Mouse (Mus musculus): ENCODE results near the gene Cstf1.

Cstf1 gene

GRCm38 (mm10) chr2:172412454-172412853 is 42.0 kb downstream of the Cstf1 start:
- H3K4me3 ChIP-seq (replicated peaks; ENCODE audit: low read length): no peak overlapping the region
- H3K4me1 ChIP-seq (replicated peaks; ENCODE audit: low read depth, low read length): peaks cover 38% of the 10 kb centered on the region
- no peak for TF ChIP-seq POU5F1 (IDR thresholded peaks at IDR 0.05; ENCODE audit: borderline replicate concordance, low read length)
- no peak for TF ChIP-seq NANOG (IDR thresholded peaks at IDR 0.05; ENCODE audit: borderline replicate concordance, low read length)
- TF ChIP-seq CTCF (conservative IDR thresholded peaks at IDR 0.05; ENCODE audit: low read length): no peak
- peaks cover 10% of the 10 kb centered on the region; the same call in 1 of the 2 replicates for H3K36me3 ChIP-seq (ENCODE audit: insufficient read depth, low read length)
- H3K27me3 ChIP-seq (ENCODE audit: insufficient read depth, low read length): no peaks in the 10 kb centered on the region
- no peaks in the 10 kb centered on the region for H3K9me3 ChIP-seq (ENCODE audit: low read length)

- Histone ChIP-seq H3K4me3 (replicated peaks; ENCODE audit: low read length) (no peak overlapping the region), H3K27me3 (ENCODE audit: insufficient read depth, low read length) (no peaks in the 10 kb centered on the region), H3K9me3 (ENCODE audit: low read length) (no peaks in the 10 kb centered on the region), H3K4me1 (replicated peaks; ENCODE audit: low read depth, low read length) (peaks cover 38% of the 10 kb centered on the region), H3K36me3 (ENCODE audit: insufficient read depth, low read length) (peaks cover 10% of the 10 kb centered on the region; the same call in 1 of the 2 replicates)
- TF ChIP-seq CTCF (conservative IDR thresholded peaks at IDR 0.05; ENCODE audit: low read length): no peak
- no peak for TF ChIP-seq POU5F1 (IDR thresholded peaks at IDR 0.05; ENCODE audit: borderline replicate concordance, low read length)
- TF ChIP-seq NANOG (IDR thresholded peaks at IDR 0.05; ENCODE audit: borderline replicate concordance, low read length): no peak
These were observed 42.8 kb downstream of the Cstf1 start for GRCm38 (mm10) chr2:172413273-172413672.

- peaks cover 10% of the 10 kb centered on the region; the same call in 1 of the 2 replicates for H3K36me3 ChIP-seq (ENCODE audit: insufficient read depth, low read length)
- no peaks in the 10 kb centered on the region for H3K9me3 ChIP-seq (ENCODE audit: low read length)
- no peaks in the 10 kb centered on the region for H3K27me3 ChIP-seq (ENCODE audit: insufficient read depth, low read length)
- no peak for TF ChIP-seq NANOG (IDR thresholded peaks at IDR 0.05; ENCODE audit: borderline replicate concordance, low read length)
- TF ChIP-seq POU5F1 (IDR thresholded peaks at IDR 0.05; ENCODE audit: borderline replicate concordance, low read length): no peak
- no peak for TF ChIP-seq CTCF (conservative IDR thresholded peaks at IDR 0.05; ENCODE audit: low read length)
- H3K4me3 ChIP-seq (replicated peaks; ENCODE audit: low read length): no peak overlapping the region
- H3K4me1 ChIP-seq (replicated peaks; ENCODE audit: low read depth, low read length): peaks cover 38% of the 10 kb centered on the region
These were observed 43.4 kb downstream of the Cstf1 start for GRCm38 (mm10) chr2:172413894-172414293.

- Histone ChIP-seq H3K36me3 (ENCODE audit: insufficient read depth, low read length) (peaks cover 10% of the 10 kb centered on the region; the same call in 1 of the 2 replicates), H3K4me3 (replicated peaks; ENCODE audit: low read length) (no peak overlapping the region), H3K9me3 (ENCODE audit: low read length) (no peaks in the 10 kb centered on the region), H3K4me1 (replicated peaks; ENCODE audit: low read depth, low read length) (peaks cover 36% of the 10 kb centered on the region), H3K27me3 (ENCODE audit: insufficient read depth, low read length) (no peaks in the 10 kb centered on the region)
- TF ChIP-seq CTCF (conservative IDR thresholded peaks at IDR 0.05; ENCODE audit: low read length): no peak
- TF ChIP-seq NANOG (IDR thresholded peaks at IDR 0.05; ENCODE audit: borderline replicate concordance, low read length): no peak
- TF ChIP-seq POU5F1 (IDR thresholded peaks at IDR 0.05; ENCODE audit: borderline replicate concordance, low read length): no peak
These were observed 45.7 kb downstream of the Cstf1 start for GRCm38 (mm10) chr2:172416218-172416617.

GRCm38 (mm10) chr2:172416876-172417275 is 46.4 kb downstream of the Cstf1 start:
- TF ChIP-seq CTCF (conservative IDR thresholded peaks at IDR 0.05; ENCODE audit: low read length) (no peak), NANOG (IDR thresholded peaks at IDR 0.05; ENCODE audit: borderline replicate concordance, low read length) (no peak), POU5F1 (IDR thresholded peaks at IDR 0.05; ENCODE audit: borderline replicate concordance, low read length) (no peak)
- no peaks in the 10 kb centered on the region for H3K9me3 ChIP-seq (ENCODE audit: low read length)

GRCm38 (mm10) chr2:172418208-172418607 is 47.7 kb downstream of the Cstf1 start:
- no peaks in the 10 kb centered on the region for H3K9me3 ChIP-seq (ENCODE audit: low read length)
- no peaks in the 10 kb centered on the region for H3K27me3 ChIP-seq (ENCODE audit: insufficient read depth, low read length)
- H3K4me1 ChIP-seq (replicated peaks; ENCODE audit: low read depth, low read length): peaks cover 38% of the 10 kb centered on the region
- H3K36me3 ChIP-seq (ENCODE audit: insufficient read depth, low read length): peaks cover 10% of the 10 kb centered on the region; the same call in 1 of the 2 replicates
- TF ChIP-seq POU5F1 (IDR thresholded peaks at IDR 0.05; ENCODE audit: borderline replicate concordance, low read length) (no peak), CTCF (conservative IDR thresholded peaks at IDR 0.05; ENCODE audit: low read length) (no peak), NANOG (IDR thresholded peaks at IDR 0.05; ENCODE audit: borderline replicate concordance, low read length) (no peak)
- H3K4me3 ChIP-seq (replicated peaks; ENCODE audit: low read length): no peak overlapping the region

More at GRCm38 (mm10) chr2:172416876-172417275, 46.4 kb downstream of the Cstf1 start:
- Histone ChIP-seq H3K36me3 (ENCODE audit: insufficient read depth, low read length) (peaks cover 10% of the 10 kb centered on the region; the same call in 1 of the 2 replicates), H3K4me1 (replicated peaks; ENCODE audit: low read depth, low read length) (peaks cover 36% of the 10 kb centered on the region), H3K27me3 (ENCODE audit: insufficient read depth, low read length) (no peaks in the 10 kb centered on the region), H3K4me3 (replicated peaks; ENCODE audit: low read length) (no peak overlapping the region)

GRCm38 (mm10) chr2:172430609-172431008 is 60.1 kb downstream of the Cstf1 start:
- no peaks in the 10 kb centered on the region for H3K9me3 ChIP-seq (ENCODE audit: low read length)
- H3K4me3 ChIP-seq (replicated peaks; ENCODE audit: low read length): no peak overlapping the region
- peaks cover 3% of the 10 kb centered on the region for H3K4me1 ChIP-seq (replicated peaks; ENCODE audit: low read depth, low read length)
- peaks cover 50% of the 10 kb centered on the region for H3K36me3 ChIP-seq (ENCODE audit: insufficient read depth, low read length)
- no peaks in the 10 kb centered on the region for H3K27me3 ChIP-seq (ENCODE audit: insufficient read depth, low read length)
- TF ChIP-seq CTCF (conservative IDR thresholded peaks at IDR 0.05; ENCODE audit: low read length): no peak
- TF ChIP-seq POU5F1 (IDR thresholded peaks at IDR 0.05; ENCODE audit: borderline replicate concordance, low read length): no peak

All from E14TG2a.4 (cell line).